Mouse (Mus musculus) gastrocnemius, postnatal 36 days (tissue): ENCODE measurements around the gene Lgi4. TPM values are rescaled to one million over a fixed set of nuclear protein-coding genes. Genes with fewer than 3 reads are reported as not detected.

Source experiments
- microRNA-seq, 2 experiments: library from miRNA; unstranded; fragments of <30 nt; microRNA quantifications; one replicate each; pipeline ENCODE4 v1.2.0; 2021
- total RNA-seq, 2 experiments: library from RNA; stranded (reverse); gene quantifications; 2 replicates each; pipeline ENCODE4 v1.2.3; 2021

The Lgi4 gene
- total RNA-seq, 2 experiments from 2014 or later = 2.5 to 4.4 TPM

Small RNA genes within 50 kb of the gene (microRNA-seq; reads per million reads assigned to microRNA genes)
- gene Mir7050 = 0 reads per million in 2 experiments

Other genes starting within 250 kb of the Lgi4 start
- gene Ffar2, start 235.6 kb upstream of the Lgi4 start, total RNA-seq = under 1 TPM in 1 of 2 experiments, not detected in 1; 0.35 TPM
- not detected for gene Ffar3, start 203.2 kb upstream of the Lgi4 start, total RNA-seq
- gene Ffar1, start 197.8 kb upstream of the Lgi4 start, total RNA-seq = not detected
- not detected for gene Cd22, start 179.0 kb upstream of the Lgi4 start, total RNA-seq
- gene Mag, start 144.5 kb upstream of the Lgi4 start, total RNA-seq = 1 to 10 TPM in 1 of 2 experiments, under 1 TPM in 1; 0.41 to 1.0 TPM
- gene Hamp2, start 134.7 kb upstream of the Lgi4 start, total RNA-seq = not detected
- not detected for gene Hamp, start 115.3 kb upstream of the Lgi4 start, total RNA-seq
- 10 to 100 TPM; 74.5 to 80.7 TPM for gene Usf2, start 102.5 kb upstream of the Lgi4 start, total RNA-seq
- under 1 TPM in 1 of 2 experiments, not detected in 1; 0.49 TPM for gene Lsr, start 85.9 kb upstream of the Lgi4 start, total RNA-seq
- not detected for gene Fam187b, start 85.6 kb upstream of the Lgi4 start, total RNA-seq
- gene Fxyd5, start 16.9 kb upstream of the Lgi4 start, total RNA-seq = 10 to 100 TPM in 1 of 2 experiments, 1 to 10 TPM in 1; 9.6 to 11.3 TPM
- 1 to 10 TPM; 1.7 to 1.8 TPM for gene Fxyd7, start 7.9 kb upstream of the Lgi4 start, total RNA-seq
- 1,000 to 10,000 TPM in 1 of 2 experiments, 100 to 1,000 TPM in 1; 991 to 1,156 TPM for gene Fxyd1, start 2.1 kb upstream of the Lgi4 start, total RNA-seq
- under 1 TPM; 0.77 to 0.96 TPM for gene Fxyd3, start 17.4 kb downstream of the Lgi4 start, total RNA-seq
- gene Hpn, start 55.9 kb downstream of the Lgi4 start, total RNA-seq = 10 to 100 TPM; 14.1 to 15.9 TPM
- 100 to 1,000 TPM; 835 to 915 TPM for gene Scn1b, start 67.7 kb downstream of the Lgi4 start, total RNA-seq
- 10 to 100 TPM; 36.2 to 45.2 TPM for gene Gramd1a, start 96.6 kb downstream of the Lgi4 start, total RNA-seq
- not detected for gene Scgb2b2, start 231.2 kb downstream of the Lgi4 start, total RNA-seq
- gene Scgb1b2, start 232.5 kb downstream of the Lgi4 start, total RNA-seq = not detected